Mouse (Mus musculus) spleen, adult 2 months (tissue): Measurements from ENCODE around the gene Sh2b3.

ENCODE experiments used
- CTCF ChIP-seq: fragments of 200-500 bp; IDR thresholded peaks from 2 replicates; pipeline ENCODE4 v1.5.1; 2011; ENCODE audit warnings: mild to moderate bottlenecking, inconsistent platforms; ENCODE audit not compliant: insufficient read depth, insufficient read length, insufficient replicate concordance; ENCODE audit errors: extremely low read depth
- POLR2A ChIP-seq: fragments of 200-500 bp; IDR thresholded peaks from 2 replicates; pipeline ENCODE4 v1.6.1; 2011; ENCODE audit warnings: low read depth, low read length, inconsistent platforms

GRCm38 (mm10) chr5:121834991-121835747, 2.3 kb downstream of the Sh2b3 start:
- TF ChIP-seq POLR2A (no peak), CTCF (no peak)
